Mouse (Mus musculus) natural killer cell, adult 2 months (primary cell): ENCODE data around the gene Mmp10.

Experiments
- DNase-seq, 2 experiments: peaks; one replicate each; pipeline ENCODE4 v3.0.0; 2022; ENCODE audit warnings: low spot score in 2 of 2

The Mmp10 gene

DNA sequence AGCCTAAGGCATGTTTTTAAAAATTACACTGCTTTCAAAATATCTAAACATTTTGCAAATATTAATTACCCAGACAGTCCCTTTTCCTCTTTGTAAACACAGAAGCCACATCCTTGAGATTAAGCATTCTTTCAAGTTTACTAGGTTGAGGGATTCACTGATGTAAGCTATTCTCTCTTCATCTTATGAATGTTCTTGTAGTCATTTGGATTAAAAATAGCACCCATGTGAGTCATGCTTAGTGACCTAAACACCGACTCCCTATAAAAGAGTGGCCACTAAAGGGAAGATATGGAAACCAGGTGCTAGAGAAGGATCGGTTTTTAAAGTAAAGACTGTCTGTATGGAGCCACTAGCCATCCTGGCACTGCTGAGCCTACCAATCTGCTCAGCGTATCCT is at the start of gene Mmp10:
Mmp10 (plus strand) TSS at position 302 of the 400 bp plus-strand sequence.
- DNase-seq, result no peak

DNA sequence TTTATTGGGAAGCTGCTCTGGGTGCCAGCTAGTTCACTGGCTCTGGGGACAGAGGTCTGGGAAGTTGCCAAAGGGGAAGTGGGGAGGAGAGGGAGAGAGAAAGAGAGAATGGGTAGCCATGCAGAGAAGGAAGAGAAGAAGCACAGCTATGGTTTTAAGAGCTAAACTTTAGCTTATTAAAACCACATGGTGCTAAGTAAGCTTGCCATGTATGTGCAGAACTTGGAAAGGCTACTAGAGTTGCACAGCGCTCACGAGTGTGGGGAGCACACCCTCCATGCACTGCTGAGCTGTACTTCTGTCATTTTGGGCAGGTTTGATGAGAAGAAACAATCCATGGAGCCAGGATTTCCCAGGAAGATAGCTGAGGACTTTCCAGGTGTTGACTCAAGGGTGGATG is 48.9 kb upstream of the Mmp10 start:
- DNase-seq, result no peak

DNA sequence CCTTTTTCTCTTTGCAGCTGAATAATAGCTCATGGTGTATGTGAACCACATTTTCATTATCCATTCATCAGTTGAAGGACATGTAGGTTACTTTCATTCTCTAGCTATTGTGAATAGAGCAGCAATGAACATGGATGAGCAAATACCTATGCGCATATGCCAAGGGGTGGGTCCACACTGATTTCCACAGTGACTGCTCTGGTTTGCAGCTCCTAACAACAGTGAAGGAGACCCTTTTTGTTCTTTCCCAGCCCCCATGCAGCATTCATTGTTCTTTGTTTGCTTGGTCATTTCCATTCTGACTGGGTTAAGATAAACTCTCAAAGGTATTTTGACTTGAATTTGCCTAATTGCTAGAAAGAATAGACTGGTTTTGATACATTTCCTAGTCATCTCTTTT is 31.9 kb upstream of the Mmp10 start:
- no peak for DNase-seq

DNA sequence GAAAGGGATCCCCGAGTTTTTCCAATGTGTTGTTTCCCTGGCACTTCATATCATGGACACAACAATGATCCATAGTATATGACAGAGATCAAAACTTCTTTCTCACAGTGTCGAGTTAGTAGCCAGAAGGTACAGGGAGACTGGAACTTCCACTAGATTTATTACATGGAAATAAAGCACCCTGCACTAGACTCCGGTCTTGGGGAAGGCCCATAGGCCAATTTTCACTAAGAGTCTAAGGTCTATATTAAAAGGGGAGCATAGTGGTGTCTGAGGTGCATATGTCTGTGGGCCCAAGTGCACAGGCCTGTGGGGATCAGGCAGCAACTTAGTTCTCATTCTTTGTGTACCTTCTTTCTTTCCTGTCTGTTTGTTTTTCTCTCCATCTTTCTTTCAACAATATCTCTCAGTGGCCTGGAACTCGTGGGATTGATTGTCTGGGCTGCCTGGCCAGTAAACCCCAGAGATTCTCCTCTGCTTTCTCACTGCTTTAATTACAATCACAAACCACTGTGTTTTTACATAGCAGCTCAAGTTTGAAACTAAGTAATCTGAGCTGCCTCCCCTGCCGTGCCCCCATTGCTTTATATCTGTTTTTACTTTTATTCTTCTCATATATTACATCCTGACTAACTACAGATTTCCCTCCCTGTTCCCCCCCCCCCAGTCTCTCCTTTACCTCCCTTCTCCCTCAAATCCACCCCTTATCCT is 18.3 kb upstream of the Mmp10 start:
- DNase-seq, result no peak

DNA sequence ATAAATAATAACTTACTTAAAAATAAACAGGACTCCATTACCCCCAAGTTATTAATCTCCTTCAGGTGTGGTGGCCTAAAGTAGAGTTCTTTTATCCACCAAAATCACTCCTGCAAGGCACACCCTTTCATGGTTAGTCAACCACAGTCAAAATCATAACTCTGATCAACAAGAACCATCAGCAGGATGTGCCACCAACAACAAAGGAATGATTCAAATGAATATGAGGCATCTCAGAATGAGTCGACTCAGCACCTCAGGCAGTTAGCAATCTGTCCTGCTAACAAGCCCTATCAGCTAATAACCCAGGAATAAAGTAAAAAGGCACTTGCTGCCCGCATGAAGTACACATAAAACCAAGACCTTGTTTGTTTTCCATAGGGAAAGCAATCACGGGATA is 1.0 kb upstream of the Mmp10 start:
- no peak for DNase-seq

DNA sequence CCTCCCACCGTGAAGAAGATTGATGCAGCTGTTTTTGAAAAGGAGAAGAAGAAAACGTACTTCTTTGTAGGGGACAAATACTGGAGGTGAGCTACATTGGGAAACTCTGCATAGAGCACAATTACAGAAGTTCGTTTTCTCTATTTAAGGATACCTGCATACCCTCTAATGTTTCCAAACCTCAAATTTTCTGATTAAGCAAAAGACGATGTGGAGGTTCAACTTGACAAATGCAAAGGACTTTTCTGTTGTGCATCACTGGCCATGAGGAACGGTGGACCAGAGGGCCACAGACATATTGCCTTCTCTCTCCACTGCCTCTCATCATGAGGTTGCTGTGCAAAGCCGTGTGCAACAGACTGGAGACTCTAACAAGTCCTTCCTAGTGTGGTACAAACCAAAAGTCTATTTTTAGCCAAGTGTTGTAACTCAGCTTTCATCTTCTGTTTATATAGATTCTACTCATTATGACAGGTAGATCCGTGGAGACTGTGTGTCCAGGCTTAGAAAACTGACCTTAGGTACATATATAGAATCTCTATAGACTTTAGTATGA is 5.2 kb downstream of the Mmp10 start:
- no peak for DNase-seq

DNA sequence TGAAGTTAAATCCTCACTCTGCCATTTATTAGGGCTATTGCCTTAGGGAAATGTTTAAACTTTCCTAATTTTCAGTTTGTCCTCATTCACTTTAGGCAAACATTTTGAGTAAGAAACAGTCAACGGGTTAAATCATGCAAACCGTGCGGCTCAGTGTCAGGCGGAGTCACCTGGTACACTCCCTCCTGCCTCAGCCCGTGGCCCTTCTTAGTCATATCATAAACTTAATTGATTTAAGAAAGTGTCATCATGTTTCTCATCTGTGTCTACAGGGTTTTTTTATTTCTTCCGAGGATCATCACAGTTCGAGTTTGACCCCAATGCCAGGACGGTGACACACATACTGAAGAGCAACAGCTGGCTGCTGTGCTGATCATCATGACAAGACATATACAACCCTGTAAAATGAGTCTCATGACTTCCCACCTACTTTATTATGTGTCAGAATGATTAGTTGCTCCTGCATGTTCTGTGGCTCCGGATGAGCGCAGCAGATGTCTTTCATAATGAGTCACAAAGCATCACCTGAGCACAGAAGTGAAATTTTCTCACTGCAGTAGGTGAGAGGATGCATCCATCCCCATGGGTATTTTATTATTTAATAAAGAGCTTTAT is 7.6 kb downstream of the Mmp10 start:
- DNase-seq, result no peak

DNA sequence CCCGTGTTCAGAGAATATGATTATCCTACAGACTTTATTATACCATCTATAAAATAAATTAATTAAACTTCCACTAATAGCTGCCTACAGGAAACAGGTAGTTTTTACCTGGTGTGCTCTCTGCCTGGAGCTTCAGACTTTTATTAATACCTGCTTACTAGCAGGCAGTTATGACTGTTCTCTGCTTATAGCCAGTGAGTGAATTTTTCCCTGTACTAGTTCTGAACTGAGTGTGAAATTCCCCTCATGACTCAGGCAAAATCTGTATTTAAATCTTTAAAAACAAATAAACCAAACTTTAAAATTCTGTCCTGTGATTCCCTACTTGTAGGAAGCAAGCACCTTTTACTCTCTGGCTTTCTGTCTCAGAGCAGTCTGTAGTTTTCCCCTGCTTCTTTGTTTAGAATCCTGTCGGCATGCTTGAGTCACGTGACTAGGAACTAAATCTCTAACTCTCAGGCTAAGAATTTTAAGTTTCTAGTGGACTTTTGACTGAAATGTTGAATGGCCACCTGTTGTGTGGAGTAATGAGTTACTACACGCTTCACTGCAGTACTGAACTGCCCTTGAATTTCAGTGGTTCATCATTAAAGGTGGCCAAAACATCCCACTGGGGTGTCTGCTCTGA is 15.9 kb downstream of the Mmp10 start:
- DNase-seq, result no peak

DNA sequence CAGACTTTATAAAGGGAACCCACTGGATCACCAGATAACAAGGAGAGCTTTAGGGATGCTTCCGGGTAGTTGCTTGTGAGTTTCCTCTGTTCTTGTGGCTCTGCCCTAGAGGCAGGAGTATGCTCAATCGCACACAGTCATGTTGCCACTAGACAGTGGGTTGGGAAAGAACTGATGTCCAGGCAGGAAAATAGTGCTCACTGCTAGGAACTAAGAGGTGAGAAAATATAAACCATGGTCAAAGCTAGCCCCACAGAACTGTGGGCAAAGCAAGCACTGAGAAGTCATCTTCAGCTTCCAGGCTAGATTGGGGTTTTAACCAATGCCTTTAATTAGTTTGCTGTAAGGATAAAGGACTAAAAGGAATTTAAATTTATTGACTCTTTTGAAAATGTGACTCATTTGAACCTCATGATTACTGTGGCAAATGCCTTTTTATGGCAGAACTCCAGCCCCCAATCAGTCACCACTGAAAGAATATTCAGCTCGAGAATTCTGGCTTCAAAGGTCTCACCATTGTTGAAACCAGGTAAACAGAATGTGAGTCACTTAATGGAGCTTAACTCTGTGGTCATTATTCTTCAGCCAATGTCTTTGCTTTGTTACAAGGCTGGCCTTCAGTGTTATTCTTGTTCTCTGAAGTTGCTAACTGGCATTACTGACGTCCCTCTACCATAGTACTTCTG is 24.2 kb downstream of the Mmp10 start:
- no peak for DNase-seq

DNA sequence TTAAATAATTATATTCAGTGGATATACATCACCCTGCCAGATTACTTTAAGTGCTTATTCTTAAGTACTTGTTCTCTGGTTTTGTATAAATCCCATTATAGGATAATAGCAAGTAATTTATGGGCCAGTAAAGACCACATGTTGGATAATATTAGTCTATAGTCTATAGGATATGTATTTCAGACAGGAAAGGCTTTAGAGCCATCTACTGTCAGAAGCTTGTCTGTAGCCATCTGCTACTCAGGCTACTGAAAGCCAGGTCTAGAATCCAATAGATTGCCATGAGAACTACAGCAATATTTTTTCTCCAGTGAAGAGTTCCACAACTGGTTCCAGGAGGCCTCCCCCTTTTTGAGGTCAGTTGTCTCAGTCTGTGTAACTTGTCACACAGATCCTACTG is 40.6 kb downstream of the Mmp10 start:
- DNase-seq, result no peak

DNA sequence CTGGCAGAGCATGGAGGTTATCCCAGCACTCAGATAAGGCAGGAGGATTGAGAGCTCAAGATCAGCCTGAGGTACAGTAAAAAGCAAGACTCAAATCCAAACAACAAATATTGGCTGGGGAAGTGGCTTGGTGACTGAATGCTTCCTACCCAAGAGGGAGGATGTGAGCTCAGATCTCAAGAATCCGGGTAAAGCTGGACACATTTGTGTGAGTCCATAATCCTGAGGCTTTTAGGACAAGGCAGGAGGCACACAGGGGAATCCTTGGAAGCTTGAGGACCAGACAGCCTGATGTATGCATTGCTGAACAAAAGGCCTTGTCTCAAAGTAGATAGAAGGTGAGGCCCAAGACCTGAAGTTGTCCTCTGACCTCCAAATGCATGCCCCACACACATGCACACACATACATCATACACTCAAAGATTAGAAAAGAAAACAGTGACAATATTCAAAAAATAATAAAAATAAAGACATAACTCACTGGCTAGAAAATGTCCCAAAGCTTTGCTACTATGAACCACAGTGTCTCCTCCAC is 42.8 kb downstream of the Mmp10 start:
- DNase-seq, result no peak

DNA sequence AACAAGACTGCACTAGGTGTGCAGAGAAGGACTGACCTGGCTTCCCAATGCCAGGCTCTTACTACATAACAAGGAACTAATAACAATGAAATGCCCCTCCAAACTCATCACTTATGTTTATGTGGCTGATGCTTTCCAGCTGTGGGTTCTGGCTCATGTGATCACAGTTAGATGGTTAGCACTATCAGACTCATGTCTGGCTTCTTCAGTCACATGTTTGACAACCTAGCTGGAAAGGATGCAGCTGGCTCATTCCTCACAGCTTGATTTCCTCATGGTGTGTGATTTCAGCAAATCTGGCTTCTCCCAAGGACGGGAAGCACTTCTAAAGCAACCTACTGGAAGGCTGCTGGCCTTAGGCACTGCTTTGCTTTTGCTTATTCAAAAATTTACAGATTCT is 43.3 kb downstream of the Mmp10 start:
- DNase-seq, result no peak

DNA sequence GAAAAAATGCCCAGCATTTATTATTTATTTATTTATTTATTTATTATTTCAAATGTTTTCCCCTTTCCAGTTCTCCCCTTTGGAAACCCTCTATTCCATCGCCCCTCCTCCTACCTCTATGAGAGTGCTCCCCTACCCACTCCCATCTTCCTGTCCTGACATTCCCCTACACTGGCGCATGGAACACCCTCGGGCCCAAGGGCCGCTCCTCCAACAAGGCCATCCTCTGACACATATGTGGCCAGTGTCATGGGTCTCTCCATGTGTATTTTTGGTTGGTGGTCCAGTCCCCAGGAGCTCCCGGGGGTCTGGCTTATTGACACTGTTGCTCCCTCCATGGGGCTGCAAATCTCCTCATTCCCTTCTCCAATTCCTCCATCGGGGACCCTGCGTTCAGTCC is 43.8 kb downstream of the Mmp10 start:
- DNase-seq, result no peak

DNA sequence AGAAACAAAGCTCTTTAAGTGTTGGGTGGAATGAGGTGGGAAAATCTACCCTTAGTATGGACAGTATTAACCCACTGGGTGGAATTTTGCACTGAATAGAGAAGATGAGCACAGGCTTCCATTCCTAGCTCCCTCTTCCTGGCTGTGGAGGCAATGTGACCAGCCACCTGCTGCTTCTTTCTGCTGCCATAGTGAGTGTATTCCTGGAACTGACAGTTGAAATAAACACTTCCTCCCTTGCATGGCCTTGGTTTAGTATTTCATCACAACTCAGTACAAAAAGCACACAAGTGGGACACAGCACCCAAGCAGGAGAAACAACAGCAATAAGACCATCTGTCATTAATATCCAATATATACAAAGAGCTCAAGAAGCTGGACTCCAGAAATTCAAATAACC is 49.8 kb downstream of the Mmp10 start:
- no peak for DNase-seq

DNA sequence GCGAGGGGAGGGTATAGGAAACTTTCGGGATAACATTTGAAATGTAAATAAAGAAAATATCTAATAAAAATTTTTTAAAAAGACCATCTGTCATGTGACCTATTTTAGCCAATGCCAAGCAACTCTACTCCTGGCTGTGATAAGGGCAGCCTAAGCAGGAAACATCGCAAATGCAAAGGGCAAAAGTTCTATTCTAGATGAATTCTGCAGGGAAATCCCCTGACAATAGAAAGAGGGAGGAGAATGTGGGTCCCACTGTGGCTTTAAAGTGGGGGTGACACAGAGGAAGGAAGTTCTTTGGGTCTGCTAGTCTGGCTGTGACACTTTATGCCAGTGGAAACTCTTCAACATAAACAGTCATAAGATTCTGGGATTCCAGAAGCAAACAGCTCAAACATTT is 51.4 kb downstream of the Mmp10 start:
- no peak for DNase-seq

DNA sequence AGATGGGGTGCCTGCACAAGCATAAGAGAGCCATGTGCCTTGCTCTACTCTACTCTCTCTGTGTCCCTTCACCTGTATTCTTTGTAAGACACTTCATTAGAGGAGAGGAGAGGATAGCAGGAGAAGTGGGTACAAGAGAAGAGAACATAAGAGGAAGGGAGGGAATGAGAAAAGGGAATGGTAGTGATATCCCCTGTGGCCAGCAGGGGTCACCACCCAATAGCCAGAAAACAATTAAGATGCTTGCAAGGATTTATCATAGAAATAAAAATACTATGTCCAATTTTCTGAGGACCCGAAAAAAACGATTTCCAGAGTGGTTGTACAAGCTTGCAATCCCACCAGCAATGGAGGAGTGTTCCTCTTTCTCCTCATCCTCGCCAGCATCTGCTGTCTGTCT is 52.2 kb downstream of the Mmp10 start:
- DNase-seq, result no peak

DNA sequence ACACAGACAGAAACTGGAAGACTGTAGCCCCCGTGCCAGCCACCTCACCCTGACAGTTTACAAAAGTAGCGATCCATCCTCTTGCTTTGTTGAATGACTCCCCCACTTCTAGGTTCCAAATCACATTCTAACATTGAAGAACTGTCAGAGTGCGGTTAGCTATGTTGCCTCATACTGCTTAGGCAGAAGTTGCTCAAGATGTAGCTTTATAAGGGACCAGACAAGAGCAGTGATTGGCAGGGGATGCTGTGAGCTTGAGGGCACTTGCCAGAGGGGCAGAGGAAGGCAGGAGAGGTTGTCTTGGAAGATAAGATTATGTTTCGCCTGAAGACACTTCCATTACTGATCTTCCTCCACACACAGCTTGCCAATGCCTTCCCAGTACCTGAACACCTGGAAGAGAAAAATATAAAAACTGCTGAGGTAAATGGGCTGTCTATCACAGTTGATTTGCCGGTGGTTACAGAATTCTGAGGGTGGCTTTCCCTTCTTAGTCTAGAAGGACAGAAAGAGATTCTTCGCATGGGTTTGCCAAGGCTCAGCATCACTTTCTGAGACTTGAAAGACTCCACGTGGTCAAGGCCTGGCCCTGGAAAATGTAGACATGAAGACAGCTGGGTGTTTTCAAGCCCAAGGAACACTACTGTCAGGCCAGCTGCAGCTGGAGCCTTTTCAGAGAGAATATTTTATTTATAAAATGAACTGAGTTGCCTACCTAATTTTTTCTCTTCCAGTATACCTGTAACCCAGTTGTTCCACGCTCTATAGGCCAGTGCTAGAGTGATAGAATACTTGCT is 56.3 kb downstream of the Mmp10 start, which contains the start of gene Mmp8:
Mmp8 (plus strand) TSS at position 236 of the 797 bp plus-strand sequence.
- DNase-seq, result no peak
